Mouse (Mus musculus) ovary, postnatal 36 days (tissue): ENCODE results near the gene Cd244a.

Experiments
- DNase-seq: peaks from one replicate; pipeline ENCODE4 v3.0.0; 2022; ENCODE audit warnings: low spot score, mixed read lengths

Cd244a gene

GRCm38 (mm10) chr1:171577168-171577567 lies 18.2 kb downstream of the Cd244a start:
- DNase-seq = no peak

- no peak for DNase-seq
Observed at GRCm38 (mm10) chr1:171584584-171584983, 25.6 kb downstream of the Cd244a start.

GRCm38 (mm10) chr1:171604686-171605085 lies 45.7 kb downstream of the Cd244a start:
- DNase-seq = no peak

- no peak for DNase-seq
Observed at GRCm38 (mm10) chr1:171606656-171607055, 47.7 kb downstream of the Cd244a start.

- DNase-seq = no peak
Observed at GRCm38 (mm10) chr1:171607176-171607575, 48.2 kb downstream of the Cd244a start, which contains the start of gene Ly9. TSS of gene Ly9 (minus strand) at chr1:171607410.

- DNase-seq = no peak
Observed at GRCm38 (mm10) chr1:171610026-171610425, 51.0 kb downstream of the Cd244a start.

- DNase-seq = no peak
Observed at GRCm38 (mm10) chr1:171610781-171611180, 51.8 kb downstream of the Cd244a start.

GRCm38 (mm10) chr1:171613962-171614361 lies 55.0 kb downstream of the Cd244a start:
- no peak for DNase-seq

GRCm38 (mm10) chr1:171616881-171617515 lies 58.0 kb downstream of the Cd244a start:
- DNase-seq = no peak

- no peak for DNase-seq
Observed at GRCm38 (mm10) chr1:171619001-171619400, 60.0 kb downstream of the Cd244a start.

- no peak for DNase-seq
Observed at GRCm38 (mm10) chr1:171619645-171620044, 60.7 kb downstream of the Cd244a start.

GRCm38 (mm10) chr1:171620091-171620490 lies 61.1 kb downstream of the Cd244a start:
- DNase-seq = no peak

- DNase-seq = no peak
Observed at GRCm38 (mm10) chr1:171627801-171628200, 68.8 kb downstream of the Cd244a start.

- DNase-seq = no peak
Observed at GRCm38 (mm10) chr1:171629168-171629567, 70.2 kb downstream of the Cd244a start.

- no peak for DNase-seq
Observed at GRCm38 (mm10) chr1:171630041-171630440, 71.0 kb downstream of the Cd244a start.

- no peak for DNase-seq
Observed at GRCm38 (mm10) chr1:171630912-171631311, 71.9 kb downstream of the Cd244a start.

- DNase-seq = no peak
Observed at GRCm38 (mm10) chr1:171631447-171631846, 72.5 kb downstream of the Cd244a start.

GRCm38 (mm10) chr1:171635696-171636095 lies 76.7 kb downstream of the Cd244a start:
- no peak for DNase-seq

GRCm38 (mm10) chr1:171637101-171637500 lies 78.1 kb downstream of the Cd244a start:
- DNase-seq = no peak

GRCm38 (mm10) chr1:171638686-171639085 lies 79.7 kb downstream of the Cd244a start:
- no peak for DNase-seq

- no peak for DNase-seq
Observed at GRCm38 (mm10) chr1:171640796-171641195, 81.8 kb downstream of the Cd244a start.

- DNase-seq = no peak
Observed at GRCm38 (mm10) chr1:171643612-171644011, 84.6 kb downstream of the Cd244a start.

- no peak for DNase-seq
Observed at GRCm38 (mm10) chr1:171646429-171646940, 87.5 kb downstream of the Cd244a start.

GRCm38 (mm10) chr1:171647716-171648115 lies 88.7 kb downstream of the Cd244a start:
- DNase-seq = no peak
